Mouse (Mus musculus): ENCODE measurements around the gene Tap2. TPM values are rescaled to one million over a fixed set of nuclear protein-coding genes. Genes with fewer than 3 reads are reported as not detected.

Tap2 gene
- total RNA-seq, 2 experiments from 2014 or later = 3.1 to 5.0 TPM

Other genes starting within 250 kb of the Tap2 start
- 10 to 100 TPM; 80.3 to 83.6 TPM for gene Vps52, start 247.7 kb upstream of the Tap2 start, total RNA-seq (2021)
- gene Rps18, start 247.5 kb upstream of the Tap2 start, total RNA-seq (2021) = 100 to 1,000 TPM; 325 to 332 TPM
- 10 to 100 TPM; 10.3 to 13.6 TPM for gene H2-K1, start 203.2 kb upstream of the Tap2 start, total RNA-seq (2021)
- gene Ring1, start 178.8 kb upstream of the Tap2 start, total RNA-seq (2021) = 10 to 100 TPM; 25.3 to 30.8 TPM
- 10 to 100 TPM; 27.7 to 30.1 TPM for gene H2-Ke6, start 175.5 kb upstream of the Tap2 start, total RNA-seq (2021)
- 10 to 100 TPM; 95.3 to 99.9 TPM for gene Slc39a7, start 171.8 kb upstream of the Tap2 start, total RNA-seq (2021)
- 10 to 100 TPM; 81.7 to 86.7 TPM for gene Rxrb, start 171.7 kb upstream of the Tap2 start, total RNA-seq (2021)
- gene Col11a2, start 164.1 kb upstream of the Tap2 start, total RNA-seq (2021) = 10 to 100 TPM; 16.6 to 22.6 TPM
- under 1 TPM in 1 of 2 experiments, not detected in 1; 0.32 TPM for gene H2-Oa, start 111.2 kb upstream of the Tap2 start, total RNA-seq (2021)
- 10 to 100 TPM; 25.8 to 29.1 TPM for gene H2-DMa, start 84.0 kb upstream of the Tap2 start, total RNA-seq (2021)
- 100 to 1,000 TPM; 231 to 249 TPM for gene Brd2, start 80.9 kb upstream of the Tap2 start, total RNA-seq (2021)
- gene H2-DMb2, start 60.2 kb upstream of the Tap2 start, total RNA-seq (2021) = 1 to 10 TPM; 1.0 to 1.1 TPM
- gene H2-DMb1, start 50.5 kb upstream of the Tap2 start, total RNA-seq (2021) = 1 to 10 TPM; 1.1 to 1.6 TPM
- gene Tap1, start 16.0 kb upstream of the Tap2 start, total RNA-seq (2021) = 1 to 10 TPM; 2.1 to 2.8 TPM
- gene Psmb9, start 15.8 kb upstream of the Tap2 start, total RNA-seq (2021) = 1 to 10 TPM; 1.8 to 2.2 TPM
- 1 to 10 TPM; 2.6 to 2.7 TPM for gene Psmb8, start 5.8 kb upstream of the Tap2 start, total RNA-seq (2021)
- gene H2-Ob, start 35.4 kb downstream of the Tap2 start, total RNA-seq (2021) = under 1 TPM in 1 of 2 experiments, not detected in 1; 0.15 TPM
- 1 to 10 TPM; 1.1 to 2.1 TPM for gene H2-Ab1, start 54.2 kb downstream of the Tap2 start, total RNA-seq (2021)
- 1 to 10 TPM; 1.6 to 1.7 TPM for gene H2-Aa, start 84.3 kb downstream of the Tap2 start, total RNA-seq (2021)
- gene H2-Eb1, start 102.3 kb downstream of the Tap2 start, total RNA-seq (2021) = 1 to 10 TPM in 1 of 2 experiments, under 1 TPM in 1; 0.99 to 2.4 TPM
- not detected for gene H2-Eb2, start 122.1 kb downstream of the Tap2 start, total RNA-seq (2021)
- gene Btnl2, start 151.3 kb downstream of the Tap2 start, total RNA-seq (2021) = under 1 TPM; 0.62 to 0.91 TPM
- not detected for gene Btnl1, start 173.6 kb downstream of the Tap2 start, total RNA-seq (2021)
- 1 to 10 TPM; 4.9 to 5.6 TPM for gene BC051142, start 195.3 kb downstream of the Tap2 start, total RNA-seq (2021)

Measured in left cerebral cortex, postnatal 14 days (tissue).